Mouse (Mus musculus): ENCODE data around the gene Nalcn. TPM values are rescaled to one million over a fixed set of nuclear protein-coding genes. Genes with fewer than 3 reads are reported as not detected.

The Nalcn gene
- total and polyA plus RNA-seq, 3 experiments: 0.03 TPM; not detected in 2

GRCm38 (mm10) chr14:123513376-123514141 is 113.4 kb downstream of the Nalcn start:
- H3K9me3 ChIP-seq (replicated peaks; ENCODE audit: insufficient read depth, low read length): no peaks in the 10 kb centered on the region
- H3K27ac ChIP-seq (ENCODE audit: control insufficient read depth, low read depth, low read length): no peak overlapping the region
- H3K9ac ChIP-seq (ENCODE audit: control insufficient read depth, low read depth, low read length, poor library complexity, severe bottlenecking): no peak overlapping the region
- no peak for DNase-seq (ENCODE audit: low read depth, low spot score)
- no peaks in the 10 kb centered on the region for H3K36me3 ChIP-seq (ENCODE audit: control insufficient read depth in 1 of 2, insufficient read depth in 2 of 2, low read length in 2 of 2)
- TF ChIP-seq RCOR1 (IDR thresholded peaks at IDR 0.05; ENCODE audit: low read depth, low read length): no peak
- no peak for TF ChIP-seq RAD21 (IDR thresholded peaks at IDR 0.05; ENCODE audit: low read depth, low read length)
- TF ChIP-seq MAFK (IDR thresholded peaks at IDR 0.05; ENCODE audit: borderline replicate concordance, low read depth, low read length): no peak
- no peak for TF ChIP-seq ZC3H11A (IDR thresholded peaks at IDR 0.05; ENCODE audit: low read depth, low read length)
- TF ChIP-seq USF2 (IDR thresholded peaks at IDR 0.05; ENCODE audit: borderline replicate concordance in 1 of 2, insufficient read depth in 1 of 2, low read depth in 1 of 2, low read length in 2 of 2): no peak
- TF ChIP-seq NRF1 (IDR thresholded peaks at IDR 0.05; ENCODE audit: insufficient read depth, low read depth, low read length, poor library complexity, severe bottlenecking): no peak
- no peak for TF ChIP-seq SIN3A (IDR thresholded peaks at IDR 0.05; ENCODE audit: low read length)
- no peak for TF ChIP-seq MYC (IDR thresholded peaks at IDR 0.05; ENCODE audit: low read depth, low read length)
- no peak for TF ChIP-seq POLR2A (IDR thresholded peaks at IDR 0.05; ENCODE audit: control insufficient read depth in 1 of 2, insufficient read depth in 1 of 2, low read depth in 1 of 2, low read length in 2 of 2, poor library complexity in 1 of 2)
- TF ChIP-seq TCF12 (IDR thresholded peaks at IDR 0.05; ENCODE audit: low read depth, low read length): no peak
- TF ChIP-seq BHLHE40 (IDR thresholded peaks at IDR 0.05; ENCODE audit: borderline replicate concordance, low read depth, low read length): no peak
- TF ChIP-seq TBP (IDR thresholded peaks at IDR 0.05; ENCODE audit: low read depth, low read length): no peak
- TF ChIP-seq JUND (IDR thresholded peaks at IDR 0.05; ENCODE audit: low read depth, low read length): no peak
- TF ChIP-seq MAX (IDR thresholded peaks at IDR 0.05; ENCODE audit: low read length): no peak
- TF ChIP-seq ZKSCAN1 (IDR thresholded peaks at IDR 0.05; ENCODE audit: low read depth, low read length): no peak
- TF ChIP-seq CHD2 (IDR thresholded peaks at IDR 0.05; ENCODE audit: low read length): no peak
- TF ChIP-seq HCFC1 (IDR thresholded peaks at IDR 0.05; ENCODE audit: low read depth, low read length): no peak
- no peak for TF ChIP-seq GABPA (IDR thresholded peaks at IDR 0.05; ENCODE audit: low read depth, low read length)
- no peak for TF ChIP-seq MAZ (IDR thresholded peaks at IDR 0.05; ENCODE audit: low read depth, low read length)
- no peak for TF ChIP-seq SMC3 (IDR thresholded peaks at IDR 0.05; ENCODE audit: low read depth, low read length)
- no peaks in the 10 kb centered on the region for H3K4me1 ChIP-seq (ENCODE audit: control insufficient read depth in 1 of 2, insufficient read depth in 2 of 2, low read length in 2 of 2)
- no peak overlapping the region for H3K4me3 ChIP-seq (ENCODE audit: control insufficient read depth in 1 of 2, insufficient read depth in 1 of 2, low read depth in 2 of 2, low read length in 2 of 2)
- H3K79me2 ChIP-seq (ENCODE audit: control insufficient read depth, insufficient read depth, low read length, poor library complexity): no peaks in the 10 kb centered on the region
- no peaks in the 10 kb centered on the region for H3K27me3 ChIP-seq (ENCODE audit: control insufficient read depth in 1 of 2, insufficient read depth in 2 of 2, low read length in 2 of 2)

GRCm38 (mm10) chr14:123512923-123513322 is 114.0 kb downstream of the Nalcn start:
- H3K4me3 ChIP-seq (ENCODE audit: control insufficient read depth in 1 of 2, insufficient read depth in 1 of 2, low read depth in 2 of 2, low read length in 2 of 2): no peak overlapping the region
- H3K27ac ChIP-seq (ENCODE audit: control insufficient read depth, low read depth, low read length): no peak overlapping the region
- no peaks in the 10 kb centered on the region for H3K4me1 ChIP-seq (ENCODE audit: control insufficient read depth in 1 of 2, insufficient read depth in 2 of 2, low read length in 2 of 2)
- no peaks in the 10 kb centered on the region for H3K9me3 ChIP-seq (replicated peaks; ENCODE audit: insufficient read depth, low read length)
- DNase-seq (ENCODE audit: low read depth, low spot score): no peak
- H3K79me2 ChIP-seq (ENCODE audit: control insufficient read depth, insufficient read depth, low read length, poor library complexity): no peaks in the 10 kb centered on the region
- no peaks in the 10 kb centered on the region for H3K36me3 ChIP-seq (ENCODE audit: control insufficient read depth in 1 of 2, insufficient read depth in 2 of 2, low read length in 2 of 2)
- no peaks in the 10 kb centered on the region for H3K27me3 ChIP-seq (ENCODE audit: control insufficient read depth in 1 of 2, insufficient read depth in 2 of 2, low read length in 2 of 2)
- H3K9ac ChIP-seq (ENCODE audit: control insufficient read depth, low read depth, low read length, poor library complexity, severe bottlenecking): no peak overlapping the region
- no peak for TF ChIP-seq MYB (IDR thresholded peaks at IDR 0.05; ENCODE audit: low read depth, low read length)
- no peak for TF ChIP-seq CTCF (IDR thresholded peaks at IDR 0.05 in 2 of 3, conservative IDR thresholded peaks at IDR 0.05 in 1 of 3; ENCODE audit: control insufficient read depth in 1 of 3, insufficient read depth in 1 of 3, low read depth in 2 of 3, low read length in 3 of 3, poor library complexity in 1 of 3, severe bottlenecking in 1 of 3)
- no peak for TF ChIP-seq MAFK (IDR thresholded peaks at IDR 0.05; ENCODE audit: borderline replicate concordance, low read depth, low read length)
- TF ChIP-seq GATA1 (IDR thresholded peaks at IDR 0.05; ENCODE audit: low read depth, low read length): no peak
- no peak for TF ChIP-seq MAX (IDR thresholded peaks at IDR 0.05; ENCODE audit: low read length)
- TF ChIP-seq USF1 (IDR thresholded peaks at IDR 0.05; ENCODE audit: low read depth, low read length): no peak
- TF ChIP-seq TBP (IDR thresholded peaks at IDR 0.05; ENCODE audit: low read depth, low read length): no peak
- TF ChIP-seq RCOR1 (IDR thresholded peaks at IDR 0.05; ENCODE audit: low read depth, low read length): no peak
- TF ChIP-seq ZC3H11A (IDR thresholded peaks at IDR 0.05; ENCODE audit: low read depth, low read length): no peak
- TF ChIP-seq EP300 (IDR thresholded peaks at IDR 0.05; ENCODE audit: low read depth in 1 of 2, low read length in 2 of 2): no peak
- TF ChIP-seq JUND (IDR thresholded peaks at IDR 0.05; ENCODE audit: low read depth, low read length): no peak
- no peak for TF ChIP-seq MAZ (IDR thresholded peaks at IDR 0.05; ENCODE audit: low read depth, low read length)
